10 mouse cellular contexts compared by ENCODE assay signal in the genomic region with DNA sequence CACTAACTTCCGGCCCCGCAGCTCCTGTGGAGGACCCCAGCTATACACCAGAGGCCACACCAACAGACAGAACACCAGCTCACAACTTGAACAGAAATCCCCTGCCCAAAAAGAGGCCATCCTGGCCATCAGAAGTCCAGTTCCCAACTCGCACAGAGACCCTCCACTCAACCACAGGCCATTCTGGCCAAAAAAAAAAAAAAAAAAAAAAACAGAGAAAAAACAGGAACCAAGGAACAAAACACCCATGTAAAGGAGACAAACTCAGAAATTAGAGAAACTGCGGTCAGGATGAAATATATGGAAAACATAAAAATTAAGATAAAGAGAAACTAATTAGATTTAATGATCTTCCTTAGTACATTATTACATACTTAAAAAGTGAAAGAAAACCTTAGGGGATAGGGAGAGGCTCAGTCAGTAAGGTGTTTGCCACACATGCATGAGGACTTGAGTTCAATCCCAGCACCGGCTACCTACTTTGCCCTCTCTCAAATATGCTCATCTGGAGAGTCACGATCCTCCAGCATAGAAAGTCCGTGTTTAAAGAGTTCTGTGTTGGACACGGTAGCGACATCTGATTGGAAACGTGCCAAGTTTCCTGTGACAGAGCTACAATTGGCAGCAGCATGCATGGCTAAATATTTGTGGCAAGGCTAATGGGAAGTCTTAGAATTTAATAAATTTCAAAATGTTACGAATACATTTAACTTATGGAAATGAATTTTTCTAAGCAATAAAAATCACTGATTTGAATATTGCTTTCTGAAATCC. TPM values are rescaled to one million over a fixed set of nuclear protein-coding genes. Genes with fewer than 3 reads are reported as not detected.
A peak's percentile ranks its signal among the peaks of the same experiment; 100 is the strongest.
DNase-seq lines count a peak whose midpoint lies in the region; ATAC-seq and TF ChIP-seq lines count a peak whose summit lies in the region.
"Had no signal": no experiment of that assay in that cellular context is flagged by ENCODE, and none has a peak within 500 bp of the region (broad histone marks: within the 10 kb centered on the region; RNA-seq: fewer than 3 reads in every experiment).

No protein-coding gene starts in this region.

- no peak for ATAC-seq in heart, embryonic 11.5 days (replicated peaks; ENCODE audit: insufficient number of reproducible peaks, low FRiP score, low TSS enrichment)
- ATAC-seq in liver, postnatal 0 days: no peak
- no peak for ATAC-seq in heart, embryonic 16.5 days (replicated peaks; ENCODE audit: extremely low read depth, insufficient read depth, low FRiP score)

- no peak overlapping the region; the same call in 1 of the 2 replicates for H3K4me2 ChIP-seq in heart, embryonic 11.5 days
- peak overlapping the region; percentile 51 for H3K4me2 ChIP-seq in liver, postnatal 0 days (ENCODE audit: low read depth, low read length)
- peak overlapping the region; percentile 43 for H3K4me2 ChIP-seq in heart, embryonic 16.5 days (ENCODE audit: low read depth, low read length)

- H3K27me3 ChIP-seq in heart, embryonic 11.5 days (ENCODE audit: control insufficient read depth, insufficient read depth, low read length): no peaks in the 10 kb centered on the region
- H3K27me3 ChIP-seq in liver, postnatal 0 days (ENCODE audit: insufficient read depth, low read length): no peaks in the 10 kb centered on the region
- H3K27me3 ChIP-seq in heart, embryonic 16.5 days (ENCODE audit: control insufficient read depth, insufficient read depth, low read length): no peaks in the 10 kb centered on the region

- no peaks in the 10 kb centered on the region for H3K4me1 ChIP-seq in heart, embryonic 11.5 days (ENCODE audit: control insufficient read depth, insufficient read depth, low read length)
- H3K4me1 ChIP-seq in liver, postnatal 0 days (ENCODE audit: insufficient read depth): peaks cover 6% of the 10 kb centered on the region; the same call in 1 of the 2 replicates
- peaks cover 2% of the 10 kb centered on the region; the same call in 1 of the 2 replicates for H3K4me1 ChIP-seq in heart, embryonic 16.5 days (ENCODE audit: control insufficient read depth, insufficient read depth, low read length)

- H3K27ac ChIP-seq in heart, embryonic 11.5 days (ENCODE audit: low read depth, low read length): no peak overlapping the region
- H3K27ac ChIP-seq in liver, postnatal 0 days (ENCODE audit: low read depth): no peak overlapping the region
- H3K27ac ChIP-seq in heart, embryonic 16.5 days (ENCODE audit: low read length): no peak overlapping the region
- H3K27ac ChIP-seq: stomach, postnatal 0 days had no signal

- no peaks in the 10 kb centered on the region for H3K36me3 ChIP-seq in heart, embryonic 11.5 days (ENCODE audit: control insufficient read depth, insufficient read depth, low read length)
- H3K36me3 ChIP-seq in liver, postnatal 0 days (replicated peaks; ENCODE audit: insufficient read depth, low read length): no peaks in the 10 kb centered on the region
- no peaks in the 10 kb centered on the region for H3K36me3 ChIP-seq in heart, embryonic 16.5 days (ENCODE audit: control insufficient read depth, insufficient read depth)

- WGBS in heart, embryonic 11.5 days (ENCODE audit: insufficient replicate concordance): 64% methylated on average over 11 of the region's 11 CpGs
- 45% methylated on average over 11 of the region's 11 CpGs for WGBS in liver, postnatal 0 days (ENCODE audit: insufficient replicate concordance)
- 48% methylated on average over 11 of the region's 11 CpGs for WGBS in heart, embryonic 16.5 days

- no peak for TF ChIP-seq CTCF in liver, postnatal 0 days (IDR thresholded peaks at IDR 0.05; ENCODE audit: low read depth)

- H3K9me3 ChIP-seq in heart, embryonic 11.5 days (replicated peaks; ENCODE audit: control insufficient read depth, low read length): no peaks in the 10 kb centered on the region
- H3K9me3 ChIP-seq in liver, postnatal 0 days (ENCODE audit: low read length): no peaks in the 10 kb centered on the region
- no peaks in the 10 kb centered on the region for H3K9me3 ChIP-seq in heart, embryonic 16.5 days (replicated peaks; ENCODE audit: control insufficient read depth, low read length)

- DNase-seq in heart, adult 18-20 months: peak; percentile 13 to 28
- peak; percentile 45 for DNase-seq in liver, postnatal 0 days
- no peak for DNase-seq in liver
- peak; percentile 19 for DNase-seq in skeletal muscle tissue, adult 2 months (ENCODE audit: low read depth, low spot score)
- no peak for DNase-seq in urinary bladder, adult 2 months (ENCODE audit: low spot score)
- DNase-seq in urinary bladder, postnatal 10 days (ENCODE audit: low spot score): no peak
- DNase-seq: layer of hippocampus, postnatal 36 days had no signal

- TF ChIP-seq EP300 in liver, postnatal 0 days (IDR thresholded peaks at IDR 0.05; ENCODE audit: low read depth): no peak

- no peak overlapping the region for H3K4me3 ChIP-seq in heart, embryonic 11.5 days (ENCODE audit: low read depth, low read length)
- no peak overlapping the region for H3K4me3 ChIP-seq in liver, postnatal 0 days (ENCODE audit: low read depth, low read length)
- no peak overlapping the region for H3K4me3 ChIP-seq in heart, embryonic 16.5 days (ENCODE audit: low read length)

- H3K9ac ChIP-seq in heart, embryonic 11.5 days (ENCODE audit: low read depth, low read length): no peak overlapping the region
- no peak overlapping the region for H3K9ac ChIP-seq in liver, postnatal 0 days (replicated peaks)
- no peak overlapping the region for H3K9ac ChIP-seq in heart, embryonic 16.5 days (ENCODE audit: low read length)

RNA-seq across cellular contexts. Expression of a gene that starts 51.9 kb away (rescaled TPM):
- 10 to 100 TPM; 48.3 to 55.4 TPM for total RNA-seq in heart, adult 18-20 months (2021)
- 9.7 and 12.1 TPM in 2 replicates for polyA plus RNA-seq in heart, embryonic 11.5 days (2014; fragmentation: Nextera tagmentation; extraction: Ambion mirVana)
- 0.60 and 0.66 TPM in 2 replicates for polyA plus RNA-seq in liver, postnatal 0 days (2015; fragmentation: Nextera tagmentation; extraction: Ambion mirVana)
- 4.0 and 4.9 TPM in 2 replicates for polyA plus RNA-seq in heart, embryonic 16.5 days (2015; fragmentation: Nextera tagmentation; extraction: Ambion mirVana)
- polyA plus RNA-seq in urinary bladder, adult 2 months (2012; rRNA removed): 10.1 and 14.9 TPM in 2 replicates

Comparison
In these comparisons a context has a peak if more than half of its experiments do, and no peak if none do; other contexts are left out.
1. DNase-seq: peak in heart, adult 18-20 months (2 of 2), liver, postnatal 0 days (single experiment) and skeletal muscle tissue, adult 2 months (single experiment); none in liver (single experiment), urinary bladder, adult 2 months (single experiment) and urinary bladder, postnatal 10 days (single experiment).